Mouse (Mus musculus): ENCODE results near the gene C1rl. TPM values are rescaled to one million over a fixed set of nuclear protein-coding genes. Genes with fewer than 3 reads are reported as not detected.

Gene C1rl
- total and polyA plus RNA-seq, 3 experiments = 1.1 to 1.3 (median 1.2) TPM

DNA sequence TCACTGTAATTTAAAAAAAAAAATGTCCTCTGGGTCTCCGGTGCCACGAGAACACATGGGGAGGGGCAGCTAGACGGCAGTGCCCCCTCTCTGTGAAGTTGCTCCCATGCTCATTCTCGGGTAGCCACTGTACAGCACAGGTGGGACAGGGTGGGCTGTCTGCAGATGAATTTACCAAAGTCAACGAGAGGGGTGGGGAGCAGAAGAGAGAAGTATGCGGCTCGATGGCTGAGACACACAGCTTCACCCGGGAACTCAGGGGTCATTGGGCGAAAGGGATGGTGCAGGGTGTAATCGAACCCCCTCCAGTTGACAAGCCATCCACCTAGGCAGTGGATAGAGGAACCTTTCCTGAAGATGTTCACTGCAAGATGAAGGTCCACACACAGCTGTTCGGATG, 16.1 kb upstream of the C1rl start:
- H3K27ac ChIP-seq = no peak overlapping the region
- H3K79me2 ChIP-seq (replicated peaks; ENCODE audit: control insufficient read depth, insufficient read depth, low read length) = no peaks in the 10 kb centered on the region
- no peaks in the 10 kb centered on the region for H3K27me3 ChIP-seq (ENCODE audit: control insufficient read depth, insufficient read depth, low read length)
- intact Hi-C loops (cut with DNase I) = no loop called here
- no peak overlapping the region for H3K4me3 ChIP-seq
- H3K9ac ChIP-seq (ENCODE audit: low read depth, low read length) = no peak overlapping the region
- TF ChIP-seq CTCF (IDR thresholded peaks at IDR 0.05) (no peak), EP300 (IDR thresholded peaks at IDR 0.05; ENCODE audit: insufficient read depth, low read depth, low read length) (no peak), POLR2A (IDR thresholded peaks at IDR 0.05; ENCODE audit: insufficient read depth, low read depth, low read length) (no peak)
- 87% methylated on average over 11 of the region's 11 CpGs for WGBS
- H3K4me1 ChIP-seq (ENCODE audit: control insufficient read depth, insufficient read depth, low read length) = peaks cover 4% of the 10 kb centered on the region
- DNase-seq = no peak
- H3K36me3 ChIP-seq (ENCODE audit: control insufficient read depth, insufficient read depth, low read length) = no peaks in the 10 kb centered on the region

GRCm38 (mm10) chr6:124477221-124477655, 15.7 kb upstream of the C1rl start:
- no peaks in the 10 kb centered on the region for H3K27me3 ChIP-seq (ENCODE audit: control insufficient read depth, insufficient read depth, low read length)
- intact Hi-C loops (cut with DNase I) = no loop called here
- no peak overlapping the region for H3K27ac ChIP-seq
- no peaks in the 10 kb centered on the region for H3K36me3 ChIP-seq (ENCODE audit: control insufficient read depth, insufficient read depth, low read length)
- H3K4me1 ChIP-seq (ENCODE audit: control insufficient read depth, insufficient read depth, low read length) = peaks cover 4% of the 10 kb centered on the region
- TF ChIP-seq CTCF (IDR thresholded peaks at IDR 0.05) (no peak), EP300 (IDR thresholded peaks at IDR 0.05; ENCODE audit: insufficient read depth, low read depth, low read length) (no peak)
- peak in 1 of 2 experiments; percentile 20 for DNase-seq
- H3K4me3 ChIP-seq = no peak overlapping the region
- WGBS = 66% methylated on average over 5 of the region's 5 CpGs
- no peak overlapping the region for H3K9ac ChIP-seq (ENCODE audit: low read depth, low read length)
- no peaks in the 10 kb centered on the region for H3K79me2 ChIP-seq (replicated peaks; ENCODE audit: control insufficient read depth, insufficient read depth, low read length)

- no peak overlapping the region for H3K9ac ChIP-seq (ENCODE audit: low read depth, low read length)
- H3K27me3 ChIP-seq (ENCODE audit: control insufficient read depth, insufficient read depth, low read length) = no peaks in the 10 kb centered on the region
- peaks cover 4% of the 10 kb centered on the region for H3K4me1 ChIP-seq (ENCODE audit: control insufficient read depth, insufficient read depth, low read length)
- peak; percentile 42 to 43 for DNase-seq
- intact Hi-C loops (cut with DNase I) = no loop called here
- no peak overlapping the region for H3K4me3 ChIP-seq
- no peak overlapping the region; the same call in 1 of the 2 replicates for H3K27ac ChIP-seq
- 36% methylated on average over 17 of the region's 17 CpGs for WGBS
- H3K36me3 ChIP-seq (ENCODE audit: control insufficient read depth, insufficient read depth, low read length) = no peaks in the 10 kb centered on the region
- H3K79me2 ChIP-seq (replicated peaks; ENCODE audit: control insufficient read depth, insufficient read depth, low read length) = no peaks in the 10 kb centered on the region
- TF ChIP-seq EP300 (IDR thresholded peaks at IDR 0.05; ENCODE audit: insufficient read depth, low read depth, low read length) = no peak
- no peak for TF ChIP-seq CTCF (IDR thresholded peaks at IDR 0.05)
- TF ChIP-seq POLR2A (IDR thresholded peaks at IDR 0.05; ENCODE audit: insufficient read depth, low read depth, low read length) = no peak
Measured at GRCm38 (mm10) chr6:124477922-124478651, 14.8 kb upstream of the C1rl start.

GRCm38 (mm10) chr6:124478874-124479572, 13.9 kb upstream of the C1rl start:
- Histone ChIP-seq H3K4me1 (ENCODE audit: control insufficient read depth, insufficient read depth, low read length) (peaks cover 4% of the 10 kb centered on the region), H3K27ac (no peak overlapping the region), H3K36me3 (ENCODE audit: control insufficient read depth, insufficient read depth, low read length) (no peaks in the 10 kb centered on the region), H3K9ac (ENCODE audit: low read depth, low read length) (no peak overlapping the region), H3K27me3 (ENCODE audit: control insufficient read depth, insufficient read depth, low read length) (no peaks in the 10 kb centered on the region), H3K4me3 (no peak overlapping the region), H3K79me2 (replicated peaks; ENCODE audit: control insufficient read depth, insufficient read depth, low read length) (no peaks in the 10 kb centered on the region)
- no peak for DNase-seq
- TF ChIP-seq POLR2A (IDR thresholded peaks at IDR 0.05; ENCODE audit: insufficient read depth, low read depth, low read length) (no peak), EP300 (IDR thresholded peaks at IDR 0.05; ENCODE audit: insufficient read depth, low read depth, low read length) (no peak), CTCF (IDR thresholded peaks at IDR 0.05) (no peak)
- 82% methylated on average over 3 of the region's 3 CpGs for WGBS
- intact Hi-C loops (cut with DNase I) = no loop called here

DNA sequence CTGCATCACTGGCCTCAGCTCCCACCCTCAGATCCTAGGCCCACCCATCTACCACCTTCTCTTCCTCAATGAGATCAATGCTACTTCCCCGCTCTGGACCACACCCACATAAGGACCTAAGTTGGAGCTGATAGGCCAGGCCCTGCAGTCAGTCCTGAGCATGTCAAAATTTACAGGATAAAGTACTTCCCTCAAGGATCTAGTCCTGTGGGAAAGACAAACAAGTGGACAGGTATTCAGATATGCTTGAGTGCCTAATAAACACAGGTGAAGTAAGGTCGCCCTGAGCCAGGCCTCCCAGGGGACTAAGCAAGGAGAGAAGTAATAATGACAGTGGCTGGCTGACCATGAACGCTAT, 13.4 kb upstream of the C1rl start:
- intact Hi-C loops (cut with DNase I) = no loop called here
- 97% methylated on average over 3 of the region's 3 CpGs for WGBS
- H3K9ac ChIP-seq (ENCODE audit: low read depth, low read length) = no peak overlapping the region
- peaks cover 4% of the 10 kb centered on the region for H3K4me1 ChIP-seq (ENCODE audit: control insufficient read depth, insufficient read depth, low read length)
- no peak overlapping the region for H3K27ac ChIP-seq
- H3K36me3 ChIP-seq (ENCODE audit: control insufficient read depth, insufficient read depth, low read length) = no peaks in the 10 kb centered on the region
- no peak overlapping the region for H3K4me3 ChIP-seq
- H3K79me2 ChIP-seq (replicated peaks; ENCODE audit: control insufficient read depth, insufficient read depth, low read length) = no peaks in the 10 kb centered on the region
- DNase-seq = no peak
- H3K27me3 ChIP-seq (ENCODE audit: control insufficient read depth, insufficient read depth, low read length) = no peaks in the 10 kb centered on the region
- no peak for TF ChIP-seq EP300 (IDR thresholded peaks at IDR 0.05; ENCODE audit: insufficient read depth, low read depth, low read length)
- TF ChIP-seq CTCF (IDR thresholded peaks at IDR 0.05) = no peak
- TF ChIP-seq POLR2A (IDR thresholded peaks at IDR 0.05; ENCODE audit: insufficient read depth, low read depth, low read length) = no peak

DNA sequence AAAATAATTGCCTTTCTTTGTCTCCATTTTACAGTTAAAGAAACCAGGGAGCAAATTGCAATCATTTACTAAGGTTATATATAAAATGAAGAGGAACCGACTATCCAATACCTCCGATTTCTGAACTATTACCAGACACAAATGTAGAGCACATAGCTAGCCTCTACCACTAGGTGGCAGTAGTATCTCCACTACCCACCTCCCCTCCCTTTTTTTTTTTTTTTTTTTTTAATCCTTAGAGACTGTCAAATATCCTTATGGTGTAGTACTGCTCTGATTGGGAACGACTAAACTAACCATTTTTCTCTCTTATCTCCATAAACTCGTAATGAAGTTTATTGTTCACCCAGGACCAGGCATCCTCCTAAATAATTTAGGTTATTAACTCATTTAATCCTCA, 12.6 kb upstream of the C1rl start:
- TF ChIP-seq EP300 (IDR thresholded peaks at IDR 0.05; ENCODE audit: insufficient read depth, low read depth, low read length) = no peak
- peak; percentile 83 for TF ChIP-seq CTCF (IDR thresholded peaks at IDR 0.05)
- no peak for TF ChIP-seq POLR2A (IDR thresholded peaks at IDR 0.05; ENCODE audit: insufficient read depth, low read depth, low read length)
- Histone ChIP-seq H3K4me1 (ENCODE audit: control insufficient read depth, insufficient read depth, low read length) (peaks cover 4% of the 10 kb centered on the region), H3K4me3 (no peak overlapping the region), H3K79me2 (replicated peaks; ENCODE audit: control insufficient read depth, insufficient read depth, low read length) (no peaks in the 10 kb centered on the region), H3K27me3 (ENCODE audit: control insufficient read depth, insufficient read depth, low read length) (no peaks in the 10 kb centered on the region), H3K27ac (no peak overlapping the region), H3K9ac (ENCODE audit: low read depth, low read length) (no peak overlapping the region), H3K36me3 (ENCODE audit: control insufficient read depth, insufficient read depth, low read length) (no peaks in the 10 kb centered on the region)
- 52% methylated on average over 4 of the region's 4 CpGs for WGBS
- intact Hi-C loops (cut with DNase I) = no loop called here
- no peak for DNase-seq

Measured in heart, adult 2 months (tissue).